Mouse (Mus musculus) lung, postnatal 0 days (tissue): ENCODE results near the gene Lrrc3.

ENCODE experiments used
- CTCF ChIP-seq: IDR thresholded peaks from 2 replicates; pipeline ENCODE4 v1.5.1; 2016; ENCODE audit warnings: antibody characterized with exemption, mild to moderate bottlenecking
- EP300 ChIP-seq: IDR thresholded peaks from 2 replicates; pipeline ENCODE4 v1.6.1; 2016; ENCODE audit warnings: antibody characterized with exemption, mild to moderate bottlenecking, control low read depth

DNA sequence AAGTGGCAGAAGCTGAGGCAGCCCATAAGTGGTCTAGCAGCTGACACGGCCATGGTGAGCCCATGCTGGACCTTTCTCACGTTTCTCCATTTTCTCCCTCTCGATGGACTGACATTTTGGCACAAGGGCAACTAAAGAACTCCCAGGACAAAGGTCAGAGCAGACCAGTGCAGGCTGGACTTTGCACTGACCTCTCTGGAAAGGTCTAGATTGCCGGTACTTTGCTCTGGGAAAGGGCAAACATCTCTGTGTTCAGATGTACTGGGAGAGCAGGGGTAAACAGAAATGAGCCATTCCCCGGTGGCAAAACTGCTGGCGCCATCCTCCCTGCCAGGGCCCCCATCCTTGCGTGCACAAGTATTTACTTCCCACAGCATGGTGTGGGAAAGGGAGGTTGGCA, 2.2 kb downstream of the Lrrc3 start:
- TF ChIP-seq CTCF (no peak), EP300 (no peak)
